Mouse (Mus musculus): Measurements from ENCODE around the gene Slc22a4. TPM values are rescaled to one million over a fixed set of nuclear protein-coding genes. Genes with fewer than 3 reads are reported as not detected.

Gene Slc22a4
- 3.3 and 4.0 TPM in 2 replicates for polyA plus RNA-seq (2015; fragmentation: Nextera tagmentation; extraction: Ambion mirVana)

DNA sequence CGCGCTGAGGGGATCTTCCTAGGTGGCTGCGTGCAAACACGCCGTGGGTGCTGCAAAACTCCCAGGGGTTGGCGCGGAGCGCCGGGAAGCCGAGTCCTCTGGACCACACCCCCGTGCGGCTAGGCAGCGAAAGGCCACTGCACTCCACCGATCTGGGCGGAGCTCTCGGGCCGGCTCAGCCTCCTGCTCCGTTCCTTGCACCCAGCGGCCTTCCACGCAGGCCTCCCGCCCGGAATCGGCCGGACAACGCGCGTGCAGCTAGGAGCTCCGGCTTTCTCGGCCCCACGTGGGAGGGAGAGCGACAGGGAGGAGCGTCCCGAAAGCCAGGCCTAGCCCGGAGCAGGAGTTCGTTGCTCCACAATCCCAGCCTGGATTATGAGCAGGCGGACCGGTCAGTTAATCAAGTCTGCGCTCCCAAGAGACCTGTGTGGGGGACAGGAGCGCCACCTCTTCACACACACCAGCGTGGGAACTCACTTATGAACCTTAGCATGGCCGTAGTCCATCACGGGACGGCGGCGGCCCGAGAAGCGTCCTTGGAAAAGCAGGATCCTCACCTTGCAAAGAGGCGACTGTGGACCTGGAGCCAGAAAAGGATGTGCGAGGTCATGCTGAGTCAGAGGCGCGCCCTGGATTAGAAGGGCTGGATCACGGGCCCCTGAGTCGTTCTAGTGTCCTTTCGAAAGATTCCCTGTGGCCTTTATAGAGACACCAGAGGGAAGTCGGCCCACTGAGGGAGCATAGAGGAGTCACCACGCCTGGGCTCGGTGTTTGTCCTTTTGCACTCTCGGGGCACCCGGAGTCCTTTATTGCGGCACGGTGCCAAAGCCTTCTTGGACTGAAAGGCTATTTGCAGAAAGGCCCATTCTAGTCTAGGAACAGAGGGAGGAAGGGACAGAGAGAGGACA lies at the start of gene Slc22a4:
Gene Slc22a4, minus strand, starts transcription at position 47 of the 908 bp plus-strand sequence.
- H3K9me3 ChIP-seq = no peaks in the 10 kb centered on the region
- H3K27me3 ChIP-seq (replicated peaks) = 0 out of 2 replicates have a peak, but pooled peaks cover 2% of the 10 kb centered on the region
- H3K4me2 ChIP-seq = peak within 1 kb of the TSS; percentile 96
- WGBS = 2% methylated on average over 60 of the region's 61 CpGs
- H3K4me1 ChIP-seq = peaks cover 14% of the 10 kb centered on the region
- H3K9ac ChIP-seq = peak within 1 kb of the TSS; percentile 62
- ATAC-seq (replicated peaks) = peak; percentile 88
- H3K27ac ChIP-seq = peak within 1 kb of the TSS; percentile 21
- H3K36me3 ChIP-seq (replicated peaks) = no peaks in the 10 kb centered on the region
- H3K4me3 ChIP-seq = peak within 1 kb of the TSS; percentile 57

DNA sequence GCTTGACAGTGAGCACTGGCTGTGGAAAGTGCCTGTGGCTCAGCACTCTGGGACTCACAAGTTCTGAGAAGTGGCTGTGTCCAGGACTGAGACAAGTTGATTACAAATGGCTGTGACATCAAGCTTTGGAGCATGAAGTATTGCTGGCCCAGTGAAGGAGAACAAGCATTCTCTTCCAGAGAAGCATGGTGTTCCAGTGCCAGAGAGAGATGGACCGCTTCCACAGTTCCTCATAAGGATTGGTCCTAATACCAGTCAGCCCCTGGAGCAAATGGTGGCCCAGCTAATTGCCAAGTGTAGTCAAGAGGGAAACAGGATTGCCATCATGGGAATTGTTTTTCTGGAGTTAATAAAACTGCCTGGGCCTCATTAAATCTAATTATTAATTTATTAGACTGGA lies 48.2 kb upstream of the Slc22a4 start:
- Histone ChIP-seq H3K4me3 (no peak overlapping the region), H3K36me3 (replicated peaks) (no peaks in the 10 kb centered on the region), H3K4me2 (no peak overlapping the region), H3K9me3 (no peaks in the 10 kb centered on the region), H3K27ac (no peak overlapping the region), H3K27me3 (replicated peaks) (no peaks in the 10 kb centered on the region), H3K9ac (no peak overlapping the region), H3K4me1 (no peaks in the 10 kb centered on the region)
- 91% methylated on average over 1 of the region's 1 CpGs for WGBS
- no peak for ATAC-seq (replicated peaks)

DNA sequence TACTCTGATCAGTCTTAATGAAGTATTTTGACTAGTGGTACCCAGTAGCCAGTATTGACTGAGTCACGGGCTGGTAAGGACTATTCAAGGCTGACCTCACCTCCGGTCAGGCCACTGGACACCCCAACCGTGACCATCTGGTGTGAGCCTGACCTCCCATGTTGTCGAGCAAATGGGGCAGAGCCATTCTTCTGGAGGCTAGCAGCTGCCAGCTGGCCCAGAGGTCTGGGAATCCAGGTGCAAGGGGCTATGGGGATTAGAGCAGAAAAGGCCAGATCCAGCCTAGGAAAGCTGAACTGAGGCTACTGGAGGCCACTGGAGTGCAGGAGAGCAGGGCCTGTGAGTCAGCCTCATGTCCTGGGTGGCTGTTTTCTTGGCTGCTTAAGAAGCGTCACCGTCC lies 47.5 kb upstream of the Slc22a4 start:
- Histone ChIP-seq H3K4me3 (no peak overlapping the region), H3K4me2 (no peak overlapping the region), H3K4me1 (no peaks in the 10 kb centered on the region), H3K9ac (no peak overlapping the region), H3K9me3 (no peaks in the 10 kb centered on the region), H3K36me3 (replicated peaks) (no peaks in the 10 kb centered on the region), H3K27me3 (replicated peaks) (no peaks in the 10 kb centered on the region), H3K27ac (no peak overlapping the region)
- 69% methylated on average over 6 of the region's 6 CpGs for WGBS
- no peak for ATAC-seq (replicated peaks)

DNA sequence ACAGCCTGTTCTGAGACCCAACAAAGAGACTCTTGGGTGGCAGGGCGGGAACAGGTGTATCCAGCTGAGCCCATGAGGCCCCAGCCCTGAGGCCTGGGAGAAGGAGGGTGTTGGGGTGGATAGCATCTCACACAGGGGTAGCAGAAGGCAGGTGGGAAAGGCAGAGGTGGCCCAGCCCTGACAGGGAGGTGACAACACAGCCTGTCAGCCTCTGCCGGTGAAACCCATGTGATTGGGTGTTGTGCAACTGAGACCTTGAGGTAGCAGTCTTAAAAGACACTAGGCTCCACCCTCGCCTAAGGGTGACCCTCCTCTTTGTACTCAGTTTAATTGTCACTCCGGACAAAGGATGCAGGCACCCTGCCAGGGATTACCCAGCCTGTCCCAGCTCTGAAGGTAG lies 45.4 kb upstream of the Slc22a4 start:
- H3K4me1 ChIP-seq = peaks cover 9% of the 10 kb centered on the region
- H3K9me3 ChIP-seq = no peaks in the 10 kb centered on the region

GRCm38 (mm10) chr11:54071726-54072445 lies 44.0 kb upstream of the Slc22a4 start:
- Histone ChIP-seq H3K4me1 (peaks cover 14% of the 10 kb centered on the region), H3K36me3 (replicated peaks) (no peaks in the 10 kb centered on the region), H3K9me3 (no peaks in the 10 kb centered on the region), H3K9ac (no peak overlapping the region), H3K27ac (no peak overlapping the region), H3K27me3 (replicated peaks) (no peaks in the 10 kb centered on the region), H3K4me2 (no peak overlapping the region), H3K4me3 (no peak overlapping the region)
- ATAC-seq (replicated peaks) = no peak
- WGBS = 89% methylated on average over 5 of the region's 5 CpGs

More for the DNA sequence above, 45.4 kb upstream of the Slc22a4 start:
- Histone ChIP-seq H3K4me2 (no peak overlapping the region), H3K36me3 (replicated peaks) (no peaks in the 10 kb centered on the region), H3K27me3 (replicated peaks) (no peaks in the 10 kb centered on the region), H3K9ac (no peak overlapping the region), H3K4me3 (no peak overlapping the region), H3K27ac (no peak overlapping the region)
- no peak for ATAC-seq (replicated peaks)
- 27% methylated on average over 4 of the region's 4 CpGs for WGBS

- Histone ChIP-seq H3K9ac (peak within 1 kb of the TSS; percentile 47), H3K9me3 (no peaks in the 10 kb centered on the region), H3K4me2 (peak within 1 kb of the TSS; percentile 88), H3K4me1 (peaks cover 14% of the 10 kb centered on the region), H3K27me3 (replicated peaks) (no peaks in the 10 kb centered on the region), H3K4me3 (peak within 1 kb of the TSS; percentile 50), H3K36me3 (replicated peaks) (no peaks in the 10 kb centered on the region), H3K27ac (no peak within 1 kb of the TSS)
- ATAC-seq (replicated peaks) = peak; percentile 65
- WGBS = 2% methylated on average over 58 of the region's 61 CpGs
Observed at GRCm38 (mm10) chr11:54068520-54069371, 40.9 kb upstream of the Slc22a4 start, which contains the start of gene Pdlim4. TSS of gene Pdlim4 (minus strand) at chr11:54069014.

- Histone ChIP-seq H3K4me1 (peaks cover 14% of the 10 kb centered on the region), H3K9ac (no peak overlapping the region), H3K9me3 (no peaks in the 10 kb centered on the region), H3K4me2 (peak overlapping the region; percentile 88), H3K36me3 (replicated peaks) (no peaks in the 10 kb centered on the region), H3K4me3 (peak overlapping the region; percentile 50; the same call in 1 of the 2 replicates), H3K27me3 (replicated peaks) (no peaks in the 10 kb centered on the region), H3K27ac (no peak overlapping the region)
- ATAC-seq (replicated peaks) = peak; percentile 49
- 30% methylated on average over 4 of the region's 4 CpGs for WGBS
Observed at GRCm38 (mm10) chr11:54067996-54068519, 40.2 kb upstream of the Slc22a4 start.

GRCm38 (mm10) chr11:54067318-54067995 lies 39.6 kb upstream of the Slc22a4 start:
- 0 out of 2 replicates have a peak overlapping the region, but pooled peaks have one; percentile 50 for H3K4me3 ChIP-seq
- H3K9ac ChIP-seq = no peak overlapping the region
- H3K9me3 ChIP-seq = no peaks in the 10 kb centered on the region
- no peak for ATAC-seq (replicated peaks)
- WGBS = 30% methylated on average over 12 of the region's 12 CpGs
- peaks cover 14% of the 10 kb centered on the region for H3K4me1 ChIP-seq
- no peaks in the 10 kb centered on the region for H3K27me3 ChIP-seq (replicated peaks)
- no peak overlapping the region for H3K27ac ChIP-seq
- no peaks in the 10 kb centered on the region for H3K36me3 ChIP-seq (replicated peaks)
- H3K4me2 ChIP-seq = peak overlapping the region; percentile 88

DNA sequence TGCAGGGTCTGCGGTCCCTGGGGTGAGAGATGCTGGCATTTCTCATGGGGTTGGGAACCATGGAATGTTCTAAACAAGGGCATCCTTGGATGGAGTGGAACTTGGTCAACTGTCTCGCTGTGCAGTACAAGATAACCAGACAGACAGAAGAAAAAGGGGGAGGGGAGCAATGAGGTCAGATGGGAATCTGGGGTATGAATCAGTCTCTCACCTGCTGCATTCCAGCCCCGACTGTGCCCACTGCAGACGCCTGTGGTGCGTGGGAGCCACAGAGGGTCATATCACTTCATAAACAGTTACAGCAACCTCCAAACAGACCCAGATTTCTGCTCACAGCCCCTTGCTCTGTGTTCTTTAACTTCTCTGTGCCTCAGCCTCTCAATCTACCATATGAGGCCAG lies 38.5 kb upstream of the Slc22a4 start:
- H3K4me3 ChIP-seq = no peak overlapping the region
- no peaks in the 10 kb centered on the region for H3K36me3 ChIP-seq (replicated peaks)
- H3K27ac ChIP-seq = no peak overlapping the region
- ATAC-seq (replicated peaks) = no peak
- no peak overlapping the region for H3K4me2 ChIP-seq
- H3K9me3 ChIP-seq = no peaks in the 10 kb centered on the region
- peaks cover 14% of the 10 kb centered on the region for H3K4me1 ChIP-seq
- WGBS = 86% methylated on average over 5 of the region's 5 CpGs
- no peak overlapping the region for H3K9ac ChIP-seq
- H3K27me3 ChIP-seq (replicated peaks) = no peaks in the 10 kb centered on the region

GRCm38 (mm10) chr11:54065915-54066178 lies 38.0 kb upstream of the Slc22a4 start:
- Histone ChIP-seq H3K4me2 (no peak overlapping the region), H3K9ac (no peak overlapping the region), H3K27ac (no peak overlapping the region), H3K9me3 (no peaks in the 10 kb centered on the region), H3K36me3 (replicated peaks) (no peaks in the 10 kb centered on the region), H3K27me3 (replicated peaks) (no peaks in the 10 kb centered on the region), H3K4me3 (no peak overlapping the region), H3K4me1 (peaks cover 14% of the 10 kb centered on the region)
- WGBS = 83% methylated on average over 4 of the region's 4 CpGs
- no peak for ATAC-seq (replicated peaks)

GRCm38 (mm10) chr11:54065106-54065914 lies 37.4 kb upstream of the Slc22a4 start:
- no peak for ATAC-seq (replicated peaks)
- Histone ChIP-seq H3K27me3 (replicated peaks) (no peaks in the 10 kb centered on the region), H3K4me2 (no peak overlapping the region), H3K4me3 (no peak overlapping the region), H3K27ac (no peak overlapping the region), H3K9me3 (no peaks in the 10 kb centered on the region), H3K9ac (no peak overlapping the region), H3K4me1 (peaks cover 14% of the 10 kb centered on the region), H3K36me3 (replicated peaks) (no peaks in the 10 kb centered on the region)
- WGBS = 86% methylated on average over 12 of the region's 12 CpGs

Measured in midbrain, embryonic 15.5 days (tissue).